20 mouse cellular contexts compared by ENCODE assay signal in the genomic region with DNA sequence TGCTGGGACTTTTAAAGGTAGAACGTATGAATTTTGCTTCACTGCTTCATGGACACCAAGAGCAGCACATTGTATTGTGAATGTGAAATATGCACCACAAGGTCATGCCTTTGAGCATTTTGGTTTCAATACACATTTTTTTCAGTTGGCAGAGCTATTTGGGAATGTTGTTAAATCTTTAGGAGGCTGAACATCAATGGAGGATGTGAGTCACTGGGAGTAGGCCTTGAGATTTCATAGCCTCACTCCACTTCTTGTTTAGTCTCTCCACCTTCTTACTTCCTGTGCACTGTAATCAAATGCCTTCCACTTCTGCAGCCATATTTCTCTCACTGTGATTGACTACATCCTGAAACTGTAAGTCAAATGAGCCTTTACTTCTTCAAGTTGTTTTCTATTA.
DNase-seq lines count a peak whose midpoint lies in the region; TF ChIP-seq lines count a peak whose summit lies in the region.
"Had no signal": no experiment of that assay in that cellular context is flagged by ENCODE, and none has a peak within 500 bp of the region (broad histone marks: within the 10 kb centered on the region; RNA-seq: fewer than 3 reads in every experiment).

No protein-coding gene starts in this region.

- H3K27me3 ChIP-seq in C2C12 (ENCODE audit: control insufficient read depth, insufficient read depth, insufficient read length) = no peaks in the 10 kb centered on the region
- H3K27me3 ChIP-seq: forebrain, embryonic 12.5 days; forebrain, embryonic 15.5 days; hindbrain, embryonic 13.5 days; intestine, embryonic 15.5 days had no signal

- DNase-seq in heart, adult 11 months = peak; percentile 7
- DNase-seq in heart, postnatal 36 days = no peak
- no peak for DNase-seq in gastrocnemius, adult 2 months
- DNase-seq in frontal cortex, postnatal 14 days (ENCODE audit: low spot score in 2 of 2) = no peak
- DNase-seq in right cerebral cortex, postnatal 25 days = no peak
- DNase-seq: adrenal gland, adult 8-10 months; adrenal gland, postnatal 25 days; cerebellum, adult 11-12 months; cerebellum, adult 9-10 months; cerebellum, postnatal 14 days; gastrocnemius, postnatal 10 days; gastrocnemius, postnatal 36 days; kidney, adult 11 months had no signal

- H3K4me1 ChIP-seq in embryonic fibroblast, embryonic 13.5 days (ENCODE audit: control insufficient read depth, insufficient read depth, low read length) = peaks cover 7% of the 10 kb centered on the region; the same call in 1 of the 2 replicates
- H3K4me1 ChIP-seq: forebrain, embryonic 12.5 days; forebrain, embryonic 15.5 days; hindbrain, embryonic 10.5 days; hindbrain, embryonic 13.5 days; intestine, embryonic 15.5 days had no signal

- intact Hi-C loops in heart, postnatal 36 days (cut with DNase I) = loop anchor here (10.0 kb wide), 1 partner anchor 433 kb away; no protein-coding TSS in a partner anchor
- intact Hi-C loops in gastrocnemius, adult 2 months (cut with DNase I) = no loop called here

- peak overlapping the region; percentile 85 for H3K27ac ChIP-seq in embryonic fibroblast, embryonic 13.5 days (ENCODE audit: insufficient read depth, low read length)
- H3K27ac ChIP-seq in gastrocnemius, adult 2 months = no peak overlapping the region
- H3K27ac ChIP-seq: forebrain, embryonic 12.5 days; forebrain, embryonic 15.5 days; hindbrain, embryonic 10.5 days; hindbrain, embryonic 13.5 days; intestine, embryonic 15.5 days had no signal

- no peaks in the 10 kb centered on the region for H3K79me3 ChIP-seq in C2C12 (ENCODE audit: low read depth)

- H3ac ChIP-seq in C2C12 (ENCODE audit: control insufficient read depth, insufficient read length, low read depth) = no peak overlapping the region

- no peak for TF ChIP-seq CTCF in C2C12 (IDR thresholded peaks at IDR 0.05; ENCODE audit: control insufficient read depth, insufficient read depth, insufficient read length)
- TF ChIP-seq CTCF in embryonic fibroblast, embryonic 13.5 days (IDR thresholded peaks at IDR 0.05; ENCODE audit: borderline replicate concordance, insufficient read depth, low read length) = no peak
- TF ChIP-seq CTCF in gastrocnemius, adult 2 months (IDR thresholded peaks at IDR 0.05) = no peak

- H3K79me2 ChIP-seq in C2C12 (ENCODE audit: control insufficient read depth, insufficient read depth) = no peaks in the 10 kb centered on the region

- no peak for TF ChIP-seq POLR2A in embryonic fibroblast, embryonic 13.5 days (IDR thresholded peaks at IDR 0.05; ENCODE audit: low read depth, low read length)

- H3K4me3 ChIP-seq in C2C12 (ENCODE audit: insufficient read depth, poor library complexity, severe bottlenecking) = no peak overlapping the region
- no peak overlapping the region for H3K4me3 ChIP-seq in embryonic fibroblast, embryonic 13.5 days (ENCODE audit: insufficient read depth, low read length)
- no peak overlapping the region for H3K4me3 ChIP-seq in gastrocnemius, adult 2 months
- H3K4me3 ChIP-seq: forebrain, embryonic 12.5 days; forebrain, embryonic 15.5 days; hindbrain, embryonic 10.5 days; hindbrain, embryonic 13.5 days; intestine, embryonic 15.5 days had no signal

- no peaks in the 10 kb centered on the region for H3K36me3 ChIP-seq in C2C12 (ENCODE audit: control insufficient read depth, insufficient read depth)
- H3K36me3 ChIP-seq: forebrain, embryonic 12.5 days; forebrain, embryonic 15.5 days; hindbrain, embryonic 10.5 days; hindbrain, embryonic 13.5 days; intestine, embryonic 15.5 days had no signal

TF ChIP-seq in C2C12, 6 proteins besides CTCF, POLR2A, EP300 and RAD21:
- TF ChIP-seq MYOG (IDR thresholded peaks at IDR 0.05; ENCODE audit: control insufficient read depth, extremely low read depth, insufficient read length) = no peak
- peak; percentile 1 for TF ChIP-seq CEBPB (IDR thresholded peaks at IDR 0.05; ENCODE audit: low read depth)
